ENCODE assay signal across 30 mouse cellular contexts in genomic region chr17:30880391-30880790, GRCm38 (mm10). TPM values are rescaled to one million over a fixed set of nuclear protein-coding genes. Genes with fewer than 3 reads are reported as not detected.
DNase-seq lines count a peak whose midpoint lies in the region; ATAC-seq and TF ChIP-seq lines count a peak whose summit lies in the region.
"Had no signal": no experiment of that assay in that cellular context is flagged by ENCODE, and none has a peak within 500 bp of the region (broad histone marks: within the 10 kb centered on the region; RNA-seq: fewer than 3 reads in every experiment).

No protein-coding gene starts in this region.

- no peak for TF ChIP-seq POLR2A in MEL (IDR thresholded peaks at IDR 0.05; ENCODE audit: control insufficient read depth in 1 of 2, insufficient read depth in 1 of 2, low read depth in 1 of 2, low read length in 2 of 2, poor library complexity in 1 of 2)

- no peak overlapping the region for H3K4me3 ChIP-seq in layer of hippocampus, adult 2 months
- H3K4me3 ChIP-seq in MEL (ENCODE audit: control insufficient read depth in 1 of 2, insufficient read depth in 1 of 2, low read depth in 2 of 2, low read length in 2 of 2): no peak overlapping the region
- no peak overlapping the region for H3K4me3 ChIP-seq in stomach, postnatal 0 days (ENCODE audit: low read depth, low read length)
- H3K4me3 ChIP-seq: embryonic facial prominence, embryonic 10.5 days; embryonic facial prominence, embryonic 13.5 days; erythroblast, embryonic 14.5 days; forebrain, embryonic 12.5 days; forebrain, embryonic 15.5 days; heart, embryonic 13.5 days had no signal

- H3K9me3 ChIP-seq in MEL (replicated peaks; ENCODE audit: insufficient read depth, low read length): no peaks in the 10 kb centered on the region
- H3K9me3 ChIP-seq in stomach, postnatal 0 days (ENCODE audit: control insufficient read depth, low read length): no peaks in the 10 kb centered on the region
- H3K9me3 ChIP-seq: forebrain, embryonic 12.5 days; forebrain, embryonic 15.5 days; heart, embryonic 13.5 days had no signal

- no peak for TF ChIP-seq EP300 in MEL (IDR thresholded peaks at IDR 0.05; ENCODE audit: low read depth in 1 of 2, low read length in 2 of 2)
- no peak for TF ChIP-seq EP300 in stomach, postnatal 0 days (optimal IDR thresholded peaks at IDR 0.05)

- no peak; the same call in 1 of the 2 replicates for TF ChIP-seq RAD21 in MEL (IDR thresholded peaks at IDR 0.05; ENCODE audit: low read depth, low read length)

- no peak overlapping the region for H3K9ac ChIP-seq in MEL (ENCODE audit: control insufficient read depth, low read depth, low read length, poor library complexity, severe bottlenecking)
- H3K9ac ChIP-seq in stomach, postnatal 0 days (ENCODE audit: low read length): no peak overlapping the region
- H3K9ac ChIP-seq: embryonic facial prominence, embryonic 13.5 days; forebrain, embryonic 12.5 days; forebrain, embryonic 15.5 days; heart, embryonic 13.5 days; hindbrain, embryonic 14.5 days had no signal

- H3K4me2 ChIP-seq in stomach, postnatal 0 days (replicated peaks; ENCODE audit: low read depth): no peak overlapping the region
- H3K4me2 ChIP-seq: embryonic facial prominence, embryonic 13.5 days; forebrain, embryonic 12.5 days; forebrain, embryonic 15.5 days; heart, embryonic 13.5 days; hindbrain, embryonic 14.5 days had no signal

- peak; percentile 49 for TF ChIP-seq CTCF in layer of hippocampus, adult 2 months (conservative IDR thresholded peaks at IDR 0.05)
- TF ChIP-seq CTCF in MEL (IDR thresholded peaks at IDR 0.05 in 2 of 3, conservative IDR thresholded peaks at IDR 0.05 in 1 of 3; ENCODE audit: control insufficient read depth in 1 of 3, insufficient read depth in 1 of 3, low read depth in 2 of 3, low read length in 3 of 3, poor library complexity in 1 of 3, severe bottlenecking in 1 of 3): peak; percentile 29 to 41 (median 41)
- TF ChIP-seq CTCF in stomach, postnatal 0 days (IDR thresholded peaks at IDR 0.05; ENCODE audit: low read depth): 0 out of 2 replicates have a peak, but pooled peaks have one; percentile 27

- 84% methylated on average over 3 of the region's 3 CpGs for WGBS in stomach, postnatal 0 days

- no peak for DNase-seq in layer of hippocampus, adult 2 months (ENCODE audit: low spot score in 2 of 2)
- DNase-seq in layer of hippocampus, postnatal 25 days (ENCODE audit: extremely low spot score in 1 of 2, low spot score in 1 of 2): no peak
- peak; percentile 35 for DNase-seq in MEL (ENCODE audit: low read depth, low spot score)
- no peak for DNase-seq in stomach, postnatal 0 days (ENCODE audit: low spot score)
- DNase-seq in B cell, adult 2 months: no peak
- no peak for DNase-seq in spleen, postnatal 10 days (ENCODE audit: low spot score in 2 of 2)
- DNase-seq: adrenal gland, adult 8-10 months; adrenal gland, postnatal 25 days; cerebellum, adult 11-12 months; cerebellum, adult 8-10 months; cerebellum, postnatal 10 days; cerebellum, postnatal 36 days; embryo, embryonic 11 days; gastrocnemius, postnatal 25 days; heart, adult 18-20 months; heart, postnatal 14 days; heart, postnatal 4 days had no signal

- H3K79me2 ChIP-seq in MEL (ENCODE audit: control insufficient read depth, insufficient read depth, low read length, poor library complexity): no peaks in the 10 kb centered on the region

- no peaks in the 10 kb centered on the region for H3K27me3 ChIP-seq in MEL (ENCODE audit: control insufficient read depth in 1 of 2, insufficient read depth in 2 of 2, low read length in 2 of 2)
- H3K27me3 ChIP-seq in stomach, postnatal 0 days (ENCODE audit: control insufficient read depth, insufficient read depth, low read length): no peaks in the 10 kb centered on the region
- H3K27me3 ChIP-seq: forebrain, embryonic 15.5 days; heart, embryonic 13.5 days had no signal

- peaks cover 0 to 8% of the 10 kb centered on the region in 2 experiments; a peak in 2 of 4 replicates for H3K36me3 ChIP-seq in MEL (ENCODE audit: control insufficient read depth in 1 of 2, insufficient read depth in 2 of 2, low read length in 2 of 2)
- H3K36me3 ChIP-seq in stomach, postnatal 0 days (ENCODE audit: control insufficient read depth, insufficient read depth, low read length): no peaks in the 10 kb centered on the region
- H3K36me3 ChIP-seq: embryonic facial prominence, embryonic 10.5 days; embryonic facial prominence, embryonic 13.5 days; forebrain, embryonic 12.5 days; forebrain, embryonic 15.5 days; heart, embryonic 13.5 days had no signal

- no peak overlapping the region for H3K27ac ChIP-seq in layer of hippocampus, adult 2 months
- H3K27ac ChIP-seq in MEL (ENCODE audit: control insufficient read depth, low read depth, low read length): no peak overlapping the region
- no peak overlapping the region for H3K27ac ChIP-seq in stomach, postnatal 0 days (replicated peaks)
- H3K27ac ChIP-seq: embryonic facial prominence, embryonic 10.5 days; embryonic facial prominence, embryonic 13.5 days; forebrain, embryonic 12.5 days; forebrain, embryonic 15.5 days; heart, embryonic 13.5 days; hindbrain, embryonic 14.5 days; hindbrain, postnatal 0 days had no signal

- ATAC-seq in stomach, postnatal 0 days (ENCODE audit: low FRiP score, low TSS enrichment): no peak
- ATAC-seq: activated CD4-positive, CD25-positive, alpha-beta regulatory T cell, adult 4 months; forebrain, embryonic 15.5 days; hindbrain, postnatal 0 days; inflammation-experienced regulatory T-cells, adult 6 months; intestine, embryonic 16.5 days; Patski had no signal

- H3K4me1 ChIP-seq in MEL (ENCODE audit: control insufficient read depth in 1 of 2, insufficient read depth in 2 of 2, low read length in 2 of 2): peaks cover 2 to 8% of the 10 kb centered on the region in 2 experiments; a peak in 2 of 4 replicates
- H3K4me1 ChIP-seq in stomach, postnatal 0 days (replicated peaks; ENCODE audit: control insufficient read depth, insufficient read depth): no peaks in the 10 kb centered on the region

TF ChIP-seq in MEL, 35 proteins besides CTCF, POLR2A, EP300 and RAD21:
- TF ChIP-seq SMC3 (IDR thresholded peaks at IDR 0.05; ENCODE audit: low read depth, low read length) (peak; percentile 34), ZNF384 (IDR thresholded peaks at IDR 0.05; ENCODE audit: low read depth, low read length) (peak; percentile 78), UBTF (IDR thresholded peaks at IDR 0.05; ENCODE audit: borderline replicate concordance, insufficient read depth, low read depth, low read length) (no peak), TAL1 (IDR thresholded peaks at IDR 0.05; ENCODE audit: low read length) (no peak), NELFE (IDR thresholded peaks at IDR 0.05; ENCODE audit: low read depth, low read length) (0 out of 2 replicates have a peak, but pooled peaks have one; percentile 11)

RNA-seq across cellular contexts. Expression of gene Glp1r, which starts 21.2 kb away (rescaled TPM):
- 1 to 10 TPM; 2.3 to 3.4 TPM for total RNA-seq in layer of hippocampus, adult 2 months (2021)
- total RNA-seq in layer of hippocampus, postnatal 25 days (2021): 1 to 10 TPM; 2.5 to 2.7 TPM
- total RNA-seq in MEL (2012; rRNA removed): 0.04 TPM in 1 of 2 replicates, not detected in the other
- polyA plus RNA-seq in MEL (2012; ENCODE audit: insufficient read depth in 1 of 2, insufficient read length in 2 of 2, low read depth in 1 of 2, low replicate concordance in 2 of 2, missing spikeins in 1 of 2): under 1 TPM in 1 of 2 experiments, not detected in 1; 0.04 TPM
- polyA plus RNA-seq in stomach, postnatal 0 days (2015; fragmentation: Nextera tagmentation; extraction: Ambion mirVana): 0.13 and 0.18 TPM in 2 replicates
- total RNA-seq: gastrocnemius, adult 8-10 months; gastrocnemius, postnatal 25 days had no signal
- polyA plus RNA-seq: erythroblast, embryonic 14.5 days; Patski had no signal
